Mouse (Mus musculus): Measurements from ENCODE around the gene Efcab7. TPM values are rescaled to one million over a fixed set of nuclear protein-coding genes. Genes with fewer than 3 reads are reported as not detected.

Gene Efcab7
- total RNA-seq (2015; ENCODE audit: low replicate concordance) (1.3 and 15.9 TPM in 2 replicates), total RNA-seq (2017; ENCODE audit: low replicate concordance) (2.1 TPM in 1 of 2 replicates, not detected in the other)

GRCm38 (mm10) chr4:99829094-99830073 lies at the start of gene Efcab7:
Efcab7 (plus strand) TSS chr4:99829198.
- peak; percentile 97 for ATAC-seq (replicated peaks; ENCODE audit: low FRiP score, poor library complexity, severe bottlenecking)

- ATAC-seq (replicated peaks; ENCODE audit: low FRiP score, poor library complexity, severe bottlenecking): no peak
These were observed 36.6 kb upstream of the Efcab7 start for GRCm38 (mm10) chr4:99792365-99792764.

DNA sequence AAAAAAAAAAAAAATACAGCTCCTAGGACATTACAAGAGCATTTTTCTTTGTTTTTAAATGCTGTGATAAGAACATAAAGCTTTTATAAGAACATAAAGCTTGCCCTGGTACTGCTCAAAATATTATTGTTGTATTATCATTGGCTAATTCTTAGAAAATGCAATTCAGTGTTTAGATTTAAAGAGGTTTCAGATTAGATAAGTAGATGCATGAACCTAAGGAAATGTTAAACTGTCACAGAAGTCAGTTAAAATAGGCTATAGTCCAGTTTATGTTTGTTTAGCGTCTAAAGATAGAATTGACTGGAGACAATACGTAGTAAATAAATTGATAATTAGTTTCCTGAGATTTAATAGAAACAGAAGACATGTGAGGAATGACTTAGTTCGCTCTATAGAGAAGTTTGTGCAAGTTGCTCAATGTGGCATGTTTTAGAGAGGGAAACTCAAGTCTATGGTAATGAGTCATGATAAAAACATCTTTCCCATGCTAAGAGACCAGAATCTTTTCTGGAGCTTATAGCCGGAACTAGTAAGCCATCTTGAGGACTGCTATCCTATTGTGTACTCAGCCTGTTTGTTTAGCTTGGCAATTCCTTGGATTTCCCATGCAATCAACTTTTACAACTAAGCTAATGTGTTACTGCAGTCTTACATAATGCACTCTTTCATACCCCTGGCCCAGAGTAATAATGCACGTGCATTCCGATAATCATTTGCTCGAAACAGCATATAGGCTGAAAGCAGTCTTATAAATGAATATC lies 12.1 kb upstream of the Efcab7 start:
- no peak for ATAC-seq (replicated peaks; ENCODE audit: low FRiP score, poor library complexity, severe bottlenecking)

DNA sequence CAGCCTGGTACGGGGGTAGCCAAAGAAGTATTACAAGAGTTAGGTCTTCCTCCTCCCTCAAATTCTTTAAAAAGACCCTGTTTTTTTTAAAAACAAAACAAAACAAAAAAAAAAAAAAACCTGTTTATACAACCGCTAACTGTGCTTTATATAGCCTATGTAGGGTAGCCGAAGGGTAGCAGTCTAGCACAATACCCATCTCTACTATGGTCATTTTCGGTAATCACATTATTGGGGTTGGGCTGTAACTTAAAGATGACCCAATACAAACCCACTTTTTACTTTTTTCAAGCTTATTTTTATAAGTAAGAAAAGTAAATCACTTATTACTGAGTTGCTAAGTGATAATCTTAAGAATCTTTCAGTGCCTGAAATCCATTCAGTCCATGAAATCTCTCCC lies 661 bp upstream of the Efcab7 start:
- ATAC-seq (replicated peaks; ENCODE audit: low FRiP score, poor library complexity, severe bottlenecking): no peak

GRCm38 (mm10) chr4:99828739-99829093 lies 282 bp upstream of the Efcab7 start:
- no peak for ATAC-seq (replicated peaks; ENCODE audit: low FRiP score, poor library complexity, severe bottlenecking)

- no peak for ATAC-seq (replicated peaks; ENCODE audit: low FRiP score, poor library complexity, severe bottlenecking)
These were observed 52.9 kb downstream of the Efcab7 start for GRCm38 (mm10) chr4:99881882-99882281.

GRCm38 (mm10) chr4:99882405-99882804 lies 53.4 kb downstream of the Efcab7 start:
- ATAC-seq (replicated peaks; ENCODE audit: low FRiP score, poor library complexity, severe bottlenecking): no peak

DNA sequence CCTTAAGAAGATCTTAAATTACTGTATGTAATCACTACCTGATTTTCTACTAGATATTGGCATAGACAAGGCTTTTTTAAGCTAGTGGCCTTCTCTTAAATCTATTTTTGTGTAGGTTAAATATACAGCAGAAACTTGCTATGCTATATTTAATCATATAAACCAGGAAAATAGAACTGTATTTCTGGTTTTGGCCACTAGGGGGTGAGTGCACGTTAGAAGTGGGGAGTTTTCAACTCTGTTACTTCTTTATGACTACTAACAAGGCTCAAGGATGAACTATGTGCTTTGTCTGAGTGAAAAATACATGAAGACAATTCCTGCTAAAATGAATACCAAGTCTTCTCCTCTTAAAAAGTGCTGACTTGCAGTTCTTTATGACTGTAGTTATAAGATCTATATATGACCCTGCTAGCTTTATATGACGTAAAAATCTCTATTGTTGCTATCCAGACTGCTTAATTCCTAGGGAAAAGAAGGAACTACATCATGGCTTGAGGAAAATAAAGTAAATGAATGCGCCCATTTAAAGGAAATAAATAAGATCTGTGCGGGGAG lies 85.0 kb downstream of the Efcab7 start:
- ATAC-seq (replicated peaks; ENCODE audit: low FRiP score, poor library complexity, severe bottlenecking): peak; percentile 65; the same call in 1 of the 2 replicates

- peak; percentile 78 for ATAC-seq (replicated peaks; ENCODE audit: low FRiP score, poor library complexity, severe bottlenecking)
These were observed 97.4 kb downstream of the Efcab7 start for GRCm38 (mm10) chr4:99926380-99926779.

- no peak for ATAC-seq (replicated peaks; ENCODE audit: low FRiP score, poor library complexity, severe bottlenecking)
These were observed 99.5 kb downstream of the Efcab7 start for GRCm38 (mm10) chr4:99928521-99928920.

GRCm38 (mm10) chr4:99929149-99929612 lies 100.2 kb downstream of the Efcab7 start, which contains the start of gene Pgm1:
Pgm1 (plus strand) TSS chr4:99929414.
- 0 out of 2 replicates have a peak, but pooled peaks have one; percentile 50 for ATAC-seq (replicated peaks; ENCODE audit: low FRiP score, poor library complexity, severe bottlenecking)

DNA sequence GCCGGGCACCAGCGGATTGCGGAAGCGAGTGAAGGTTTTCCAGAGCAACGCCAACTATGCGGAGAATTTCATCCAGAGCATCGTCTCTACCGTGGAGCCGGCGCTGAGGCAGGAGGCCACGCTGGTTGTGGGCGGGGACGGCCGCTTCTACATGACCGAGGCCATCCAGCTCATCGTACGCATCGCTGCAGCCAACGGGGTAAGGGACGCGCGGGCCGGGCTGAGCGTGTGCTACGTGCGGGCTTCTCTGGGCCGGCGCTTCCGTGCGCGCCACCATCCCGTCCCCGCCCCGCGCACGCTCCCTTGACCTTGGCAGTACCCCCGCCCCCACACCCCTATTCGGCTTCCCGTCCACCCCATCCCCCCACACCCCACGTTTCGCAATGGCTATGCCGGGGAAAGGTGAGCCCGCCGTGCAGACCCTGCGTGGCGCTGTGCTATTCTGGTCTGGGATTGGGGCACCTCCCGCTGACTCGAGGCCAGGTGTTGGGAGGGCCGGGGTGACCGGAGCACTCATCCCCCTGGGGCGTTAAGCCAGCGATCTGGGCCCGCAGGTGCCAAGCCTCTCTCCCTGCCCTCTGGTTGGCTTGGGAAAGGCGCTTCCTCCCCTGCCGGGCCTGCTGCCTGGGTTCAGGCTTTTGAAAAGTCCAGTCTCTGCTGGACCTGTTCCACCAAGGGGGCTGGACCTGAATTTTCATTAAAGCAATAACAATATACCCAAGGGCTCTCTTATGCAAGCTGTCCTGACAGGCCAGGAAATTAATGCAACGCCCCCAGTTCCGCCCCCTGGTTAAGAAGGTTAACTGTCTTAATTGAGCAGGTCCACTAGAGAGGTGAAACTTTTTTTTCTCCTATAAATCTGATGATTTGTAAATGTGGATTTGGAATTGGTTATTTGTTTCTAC lies 100.9 kb downstream of the Efcab7 start, which contains the start of gene Itgb3bp:
Gene Itgb3bp (minus strand): TSS at position 201 of the 905 bp plus-strand sequence.
- ATAC-seq (replicated peaks; ENCODE audit: low FRiP score, poor library complexity, severe bottlenecking): no peak

- no peak for ATAC-seq (replicated peaks; ENCODE audit: low FRiP score, poor library complexity, severe bottlenecking)
These were observed 101.7 kb downstream of the Efcab7 start for GRCm38 (mm10) chr4:99930518-99931239.

GRCm38 (mm10) chr4:99931240-99931580 lies 102.2 kb downstream of the Efcab7 start:
- ATAC-seq (replicated peaks; ENCODE audit: low FRiP score, poor library complexity, severe bottlenecking): no peak

DNA sequence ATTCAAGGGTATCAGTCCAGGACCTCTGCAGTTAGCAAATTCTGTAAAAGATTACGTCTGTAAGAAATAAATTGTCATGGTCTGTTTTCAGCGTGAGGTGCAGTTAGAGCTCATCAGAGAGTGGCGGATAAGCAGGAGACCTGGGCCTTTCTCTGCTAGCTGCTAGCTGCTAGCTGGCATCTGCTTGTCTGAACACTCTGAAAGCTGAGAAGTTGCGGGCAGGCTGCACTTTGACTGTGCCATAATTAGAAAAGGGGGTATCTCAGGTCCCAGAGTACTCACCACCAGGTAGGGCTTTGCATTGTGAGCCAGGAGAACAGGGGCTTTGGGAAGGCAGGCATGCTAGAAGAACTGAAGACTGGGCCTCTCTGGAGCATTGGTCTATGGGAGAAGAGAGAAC lies 102.8 kb downstream of the Efcab7 start:
- no peak for ATAC-seq (replicated peaks; ENCODE audit: low FRiP score, poor library complexity, severe bottlenecking)

- no peak for ATAC-seq (replicated peaks; ENCODE audit: low FRiP score, poor library complexity, severe bottlenecking)
These were observed 105.9 kb downstream of the Efcab7 start for GRCm38 (mm10) chr4:99934859-99935258.

DNA sequence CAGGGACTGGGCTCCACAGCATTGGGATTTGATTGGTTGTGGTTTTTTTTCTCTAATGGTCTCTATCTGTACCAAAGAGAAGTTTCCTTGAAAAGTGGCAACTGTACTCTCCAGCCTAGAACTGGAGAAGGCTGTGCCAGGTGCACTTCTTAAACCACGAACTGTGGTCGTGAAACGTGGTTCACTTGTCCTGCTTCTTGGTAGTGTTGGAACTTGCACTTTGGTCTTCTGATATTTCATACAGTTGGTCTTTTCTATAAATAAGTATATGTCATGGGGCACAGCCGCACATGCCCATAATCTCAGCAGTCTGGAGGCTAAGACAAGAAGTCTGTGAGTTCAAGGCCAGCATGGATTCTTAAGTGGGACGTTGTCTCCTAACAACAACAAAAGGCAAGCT lies 107.3 kb downstream of the Efcab7 start:
- no peak for ATAC-seq (replicated peaks; ENCODE audit: low FRiP score, poor library complexity, severe bottlenecking)

DNA sequence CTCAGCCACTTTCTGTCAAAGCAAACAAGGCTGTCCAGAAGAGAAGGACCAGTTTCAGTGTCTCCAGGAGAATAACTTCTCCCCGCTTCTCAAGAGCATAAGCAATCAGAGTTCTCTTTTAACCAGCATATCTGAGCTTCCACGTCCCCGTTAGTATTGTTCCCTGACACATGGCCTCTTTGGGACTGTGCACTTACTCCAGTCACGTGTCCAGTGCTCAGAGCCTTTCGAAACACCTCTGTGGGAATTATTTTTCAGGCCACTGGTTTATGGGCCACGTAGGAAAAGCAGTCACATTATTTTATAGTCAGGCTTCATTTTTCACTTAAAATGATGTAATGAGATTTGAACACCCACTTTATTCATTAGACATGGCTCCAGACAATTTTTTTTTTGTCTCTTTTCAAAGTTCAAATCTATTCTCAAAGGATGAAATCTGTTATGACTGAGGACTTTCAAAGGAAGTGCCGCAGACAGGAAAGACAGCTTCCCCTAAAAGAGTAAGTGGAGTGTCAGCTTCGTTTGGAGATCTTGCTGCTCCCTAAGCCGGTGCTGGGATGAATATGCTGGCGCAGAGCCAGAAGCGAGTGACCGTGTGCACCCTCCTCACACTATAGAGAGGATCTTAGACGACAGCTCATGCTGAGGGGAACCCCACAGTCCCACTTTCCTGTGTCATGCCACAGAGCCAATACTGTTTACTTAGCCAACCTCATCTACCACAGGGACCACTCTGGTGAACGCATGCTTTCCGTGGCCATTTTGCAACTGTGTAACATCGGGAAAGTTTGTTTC lies 110.9 kb downstream of the Efcab7 start:
- no peak for ATAC-seq (replicated peaks; ENCODE audit: low FRiP score, poor library complexity, severe bottlenecking)

All from erythroblast, adult 5-6 weeks (primary cell).